Mouse (Mus musculus) brain, embryonic 14.5 days (tissue): Measurements from ENCODE around the gene Gm45717.

Experiments
- CTCF ChIP-seq: fragments of 200-500 bp; IDR thresholded peaks from 2 replicates; pipeline ENCODE4 v1.5.1; 2012; ENCODE audit warnings: inconsistent platforms, mild to moderate bottlenecking, moderate library complexity, borderline replicate concordance; ENCODE audit not compliant: insufficient read depth, insufficient read length; ENCODE audit errors: extremely low read depth
- POLR2A ChIP-seq: fragments of 200-500 bp; IDR thresholded peaks from 2 replicates; pipeline ENCODE4 v1.6.1; 2012; ENCODE audit warnings: mild to moderate bottlenecking, inconsistent platforms, borderline replicate concordance; ENCODE audit not compliant: poor library complexity, insufficient read depth, insufficient read length, severe bottlenecking; ENCODE audit errors: extremely low read depth

- no peak for TF ChIP-seq CTCF
- no peak for TF ChIP-seq POLR2A
Measured at GRCm38 (mm10) chr7:140905642-140906081, 50.1 kb downstream of the Gm45717 start.
